Mouse (Mus musculus): ENCODE data around the gene Ccnb1.

- TF ChIP-seq CTCF (IDR thresholded peaks at IDR 0.05; ENCODE audit: low read depth, low read length): no peak
- TF ChIP-seq TAL1 (conservative IDR thresholded peaks at IDR 0.05; ENCODE audit: low read depth, low read length): no peak
- no peak for TF ChIP-seq POLR2AphosphoS5 (IDR thresholded peaks at IDR 0.05; ENCODE audit: insufficient replicate concordance, low read depth, low read length)
- no peak for TF ChIP-seq GATA1 (IDR thresholded peaks at IDR 0.05; ENCODE audit: borderline replicate concordance, low read length)
- no peak for TF ChIP-seq GATA2 (IDR thresholded peaks at IDR 0.05; ENCODE audit: borderline replicate concordance, low read depth, low read length)
These were observed 37.7 kb downstream of the Ccnb1 start for GRCm38 (mm10) chr13:100748638-100749037.
